Mouse (Mus musculus): ENCODE results near the gene Bag2.

DNA sequence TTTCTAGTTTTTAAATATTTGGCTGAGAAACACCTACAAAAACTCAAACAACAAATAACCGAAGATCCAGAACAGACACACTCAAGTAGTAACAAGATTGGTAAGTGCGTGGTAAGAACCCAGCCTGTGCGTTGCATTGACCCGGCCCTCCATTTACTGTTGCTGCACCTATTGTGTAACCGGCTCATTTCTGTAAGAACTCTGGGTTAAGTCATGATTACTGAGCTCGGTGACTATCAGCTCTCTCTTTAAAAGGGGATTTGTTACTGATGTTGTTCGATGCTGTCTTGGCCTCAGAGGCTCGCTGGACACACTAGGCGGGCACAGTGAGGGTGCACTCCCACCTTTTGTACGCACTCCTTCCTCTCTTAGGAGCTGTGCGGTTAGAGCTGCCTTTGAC, 19.3 kb downstream of the Bag2 start:
- TF ChIP-seq CTCF (IDR thresholded peaks at IDR 0.05; ENCODE audit: insufficient read depth, low read length): no peak
- no peak for TF ChIP-seq POLR2A (IDR thresholded peaks at IDR 0.05; ENCODE audit: borderline replicate concordance, extremely low read depth, low read depth, low read length)

Data from lung, adult 2 months (tissue).